Mouse (Mus musculus) R1 (cell line): ENCODE data around the gene Mrgprb8.

Source experiments
- DNase-seq: peaks from one replicate; pipeline ENCODE4 v3.0.0-alpha.2; 2018; ENCODE audit warnings: low read depth, low spot score

The Mrgprb8 gene

DNA sequence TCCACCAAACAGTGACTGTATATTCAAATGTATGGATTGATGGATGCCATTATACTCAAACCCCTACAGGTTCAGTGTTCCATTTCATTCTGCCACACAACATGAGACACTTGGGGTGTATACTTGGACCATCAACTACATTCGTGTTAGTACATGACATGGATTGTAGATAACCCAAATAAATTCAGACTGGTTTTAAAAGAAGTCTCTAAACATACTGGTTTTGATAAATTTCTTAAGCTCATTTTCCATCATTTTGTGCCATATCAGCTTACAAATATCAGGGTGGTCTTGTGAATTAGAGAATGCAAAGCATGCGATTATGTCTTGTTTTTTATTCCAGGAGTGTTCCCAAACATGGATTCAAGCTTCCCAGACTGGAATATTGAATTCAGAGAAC, at the start of gene Mrgprb8:
Gene Mrgprb8, plus strand, starts transcription at position 301 of the 400 bp plus-strand sequence.
- no peak for DNase-seq

DNA sequence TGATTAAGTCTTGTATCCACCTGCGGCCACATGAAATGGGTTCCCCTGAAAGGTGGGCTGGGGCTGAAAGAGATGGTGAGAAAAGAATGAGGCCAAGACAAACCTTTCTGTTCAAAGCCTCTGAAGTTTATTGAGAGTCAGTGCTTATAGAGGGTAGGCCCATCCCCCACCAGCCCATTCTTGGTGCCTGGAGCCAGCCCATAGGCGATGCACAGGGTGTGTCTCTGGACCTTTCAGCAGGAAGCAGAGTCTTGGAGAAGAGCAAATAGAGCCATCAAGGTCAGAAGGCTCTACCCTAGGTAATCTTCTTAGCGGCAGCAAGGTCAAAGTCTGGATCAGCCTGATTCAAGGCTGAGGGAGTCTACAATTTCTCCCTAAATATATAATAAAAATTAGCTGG, 47.6 kb downstream of the Mrgprb8 start:
- DNase-seq = peak; percentile 79

DNA sequence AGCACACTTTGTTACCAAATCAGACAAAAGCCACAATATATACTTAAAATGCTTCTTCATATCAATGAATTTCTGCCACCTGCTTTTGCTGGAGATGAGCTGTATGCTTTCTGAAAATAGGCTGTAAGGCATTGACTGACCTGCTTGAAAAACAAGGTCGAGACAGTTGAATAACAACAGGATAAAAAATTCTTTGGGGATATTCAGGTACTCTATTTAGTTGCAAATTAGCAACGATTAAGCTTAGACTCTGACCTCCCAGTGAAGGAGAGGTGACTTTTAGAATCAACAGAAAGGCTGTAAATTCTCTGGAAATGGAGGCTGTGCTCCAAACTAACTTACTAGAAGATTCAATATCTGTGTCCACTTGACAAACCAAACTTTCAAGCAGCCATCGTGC, 48.3 kb downstream of the Mrgprb8 start:
- DNase-seq = peak; percentile 62
